Mouse (Mus musculus) lung, adult 2 months (tissue): ENCODE measurements around the gene Gpam.

Source experiments
- CTCF ChIP-seq: fragments of 200-500 bp; IDR thresholded peaks from 2 replicates; pipeline ENCODE4 v1.5.1; 2011; ENCODE audit warnings: mild to moderate bottlenecking, low read length, control low read depth; ENCODE audit not compliant: insufficient read depth
- POLR2A ChIP-seq: fragments of 200-500 bp; IDR thresholded peaks from 2 replicates; pipeline ENCODE4 v1.6.1; 2011; ENCODE audit warnings: low read depth, mild to moderate bottlenecking, control low read depth, low read length, borderline replicate concordance; ENCODE audit errors: extremely low read depth

DNA sequence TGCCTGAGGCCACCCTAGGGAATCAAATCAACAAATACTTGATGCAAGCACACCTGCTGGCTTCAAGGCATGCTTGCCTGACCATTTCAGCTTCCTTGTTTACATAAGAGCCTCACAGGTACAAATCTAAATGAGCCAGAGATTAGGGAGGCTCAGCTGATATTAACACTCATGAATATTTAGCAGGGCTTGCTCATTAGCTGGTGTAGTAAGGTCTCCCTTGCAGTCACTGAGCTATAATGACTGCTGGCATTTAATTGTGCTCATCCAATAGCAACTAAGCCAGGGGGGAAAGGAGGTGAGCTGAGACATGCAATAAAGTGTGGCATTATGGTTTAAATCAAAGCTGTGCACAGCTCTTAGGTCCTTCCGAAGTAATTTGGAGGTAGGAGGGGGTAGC lies 108.2 kb downstream of the Gpam start:
- TF ChIP-seq CTCF (no peak), POLR2A (no peak)
